Mouse (Mus musculus): ENCODE measurements around the gene Usp30. TPM values are rescaled to one million over a fixed set of nuclear protein-coding genes. Genes with fewer than 3 reads are reported as not detected.

The Usp30 gene
- polyA plus RNA-seq (2012; fragmentation: generic; extraction: Trizol): 10 to 100 TPM in 1 of 2 experiments, 1 to 10 TPM in 1; 4.8 to 18.7 TPM

GRCm38 (mm10) chr5:114065161-114065560 is at the start of gene Usp30:
Gene Usp30 (plus strand): TSS chr5:114065461.

DNA sequence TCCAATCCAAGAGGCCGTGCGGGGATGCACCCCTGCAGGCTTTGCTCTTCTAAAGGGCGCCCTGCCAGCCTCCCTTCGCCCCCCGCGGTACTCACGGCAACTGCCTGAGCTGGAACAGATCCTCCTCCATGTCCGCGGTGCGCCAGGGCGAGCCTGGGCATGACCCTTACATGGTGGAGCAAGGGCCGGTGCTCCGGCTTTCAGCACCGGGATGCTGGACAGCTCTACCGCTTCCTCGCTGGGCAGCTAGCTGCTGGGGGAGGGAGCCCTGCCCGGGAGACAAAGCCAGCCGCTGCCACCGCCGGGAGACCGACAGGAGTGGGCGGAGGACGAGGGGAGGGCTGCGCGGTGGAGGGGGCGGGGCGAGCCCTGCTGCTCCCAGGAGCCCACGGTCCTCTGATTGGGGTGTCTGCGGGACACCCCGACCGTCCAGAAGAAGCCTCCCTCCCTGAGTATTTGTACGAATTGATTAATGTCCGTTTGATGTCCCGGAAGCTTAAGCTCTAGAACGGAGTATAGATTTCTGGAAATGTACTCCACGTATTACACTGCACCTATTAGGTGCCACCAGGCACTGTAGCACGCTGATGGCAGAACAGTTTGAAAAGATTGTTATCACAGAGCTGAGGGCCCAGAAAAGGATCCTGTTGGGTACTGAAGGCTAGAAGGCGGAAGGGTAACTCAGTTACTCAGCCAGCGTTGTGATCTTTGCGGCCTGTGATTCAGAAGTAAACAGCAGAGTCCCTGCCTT is 26.0 kb downstream of the Usp30 start, which contains the start of gene Svop:
TSS of gene Svop (minus strand) at position 514 of the 751 bp plus-strand sequence.

GRCm38 (mm10) chr5:114127374-114128349 is 62.4 kb downstream of the Usp30 start, which contains the start of gene Alkbh2:
Gene Alkbh2 (minus strand): TSS chr5:114128218.

GRCm38 (mm10) chr5:114130211-114130605 is 64.9 kb downstream of the Usp30 start, which contains the start of gene Ung:
Gene Ung (plus strand): TSS chr5:114130386.

GRCm38 (mm10) chr5:114146028-114146888 is 81.0 kb downstream of the Usp30 start, which contains the start of gene Acacb:
Gene Acacb (plus strand): TSS chr5:114146535.

Other genes with a start within 250 kb of the Usp30 start
- gene Selplg, start 232.8 kb upstream of the Usp30 start, polyA plus RNA-seq (2012; fragmentation: generic; extraction: Trizol): not detected
- gene Coro1c, start 156.7 kb upstream of the Usp30 start, polyA plus RNA-seq (2012; fragmentation: generic; extraction: Trizol): 10 to 100 TPM; 25.0 to 48.5 TPM
- gene Ssh1, start 71.6 kb upstream of the Usp30 start, polyA plus RNA-seq (2012; fragmentation: generic; extraction: Trizol): 1 to 10 TPM in 1 of 2 experiments, under 1 TPM in 1; 0.90 to 4.2 TPM
- gene Dao, start 61.8 kb upstream of the Usp30 start, polyA plus RNA-seq (2012; fragmentation: generic; extraction: Trizol): under 1 TPM in 1 of 2 experiments, not detected in 1; 0.04 TPM
- under 1 TPM; 0.04 to 0.05 TPM for gene Svop, start 26.1 kb downstream of the Usp30 start, polyA plus RNA-seq (2012; fragmentation: generic; extraction: Trizol)
- gene Alkbh2, start 62.8 kb downstream of the Usp30 start, polyA plus RNA-seq (2012; fragmentation: generic; extraction: Trizol): 1 to 10 TPM; 1.4 TPM
- 1 to 10 TPM; 2.7 to 9.9 TPM for gene Ung, start 64.9 kb downstream of the Usp30 start, polyA plus RNA-seq (2012; fragmentation: generic; extraction: Trizol)
- under 1 TPM; 0.04 to 0.41 TPM for gene Acacb, start 81.1 kb downstream of the Usp30 start, polyA plus RNA-seq (2012; fragmentation: generic; extraction: Trizol)
- gene Foxn4, start 208.3 kb downstream of the Usp30 start, polyA plus RNA-seq (2012; fragmentation: generic; extraction: Trizol): not detected
- 10 to 100 TPM in 1 of 2 experiments, 1 to 10 TPM in 1; 5.0 to 10.8 TPM for gene Myo1h, start 223.7 kb downstream of the Usp30 start, polyA plus RNA-seq (2012; fragmentation: generic; extraction: Trizol)